Mouse (Mus musculus): ENCODE measurements around the gene Glp2r. TPM values are rescaled to one million over a fixed set of nuclear protein-coding genes. Genes with fewer than 3 reads are reported as not detected.
A peak's percentile ranks its signal among the peaks of the same experiment; 100 is the strongest.

Gene Glp2r
- total and polyA plus RNA-seq, 2 experiments from 2014 or later, result 0.09 TPM; not detected in 1

GRCm38 (mm10) chr11:67649971-67650707, 120.8 kb downstream of the Glp2r start:
- no peak overlapping the region for H3K9ac ChIP-seq (replicated peaks; ENCODE audit: low read length)
- TF ChIP-seq CTCF (IDR thresholded peaks at IDR 0.05; ENCODE audit: low read depth), result no peak
- no peaks in the 10 kb centered on the region for H3K36me3 ChIP-seq (ENCODE audit: insufficient read depth, low read length)
- H3K27me3 ChIP-seq (ENCODE audit: insufficient read depth, low read length), result no peaks in the 10 kb centered on the region
- H3K4me1 ChIP-seq (ENCODE audit: insufficient read depth, low read length), result peaks cover 15% of the 10 kb centered on the region
- no peak overlapping the region for H3K4me3 ChIP-seq (ENCODE audit: low read length)
- no peak overlapping the region for H3K4me2 ChIP-seq (ENCODE audit: low read depth, low read length)
- 41% methylated on average over 10 of the region's 10 CpGs for WGBS
- DNase-seq (ENCODE audit: low spot score), result no peak
- H3K9me3 ChIP-seq (ENCODE audit: low read length), result no peaks in the 10 kb centered on the region
- ATAC-seq, result no peak
- H3K27ac ChIP-seq, result no peak overlapping the region

GRCm38 (mm10) chr11:67648651-67649407, 122.1 kb downstream of the Glp2r start:
- no peak for ATAC-seq
- DNase-seq (ENCODE audit: low spot score), result peak; percentile 42

GRCm38 (mm10) chr11:67647745-67648144, 123.2 kb downstream of the Glp2r start:
- DNase-seq (ENCODE audit: low spot score) (peak; percentile 83), ATAC-seq (peak; percentile 37)
- Histone ChIP-seq H3K4me3 (ENCODE audit: low read length) (no peak overlapping the region), H3K27me3 (ENCODE audit: insufficient read depth, low read length) (no peaks in the 10 kb centered on the region), H3K9ac (replicated peaks; ENCODE audit: low read length) (no peak overlapping the region), H3K36me3 (ENCODE audit: insufficient read depth, low read length) (no peaks in the 10 kb centered on the region), H3K4me1 (ENCODE audit: insufficient read depth, low read length) (0 out of 2 replicates have a peak, but pooled peaks cover 4% of the 10 kb centered on the region), H3K4me2 (ENCODE audit: low read depth, low read length) (no peak overlapping the region), H3K9me3 (ENCODE audit: low read length) (no peaks in the 10 kb centered on the region), H3K27ac (no peak overlapping the region)
- WGBS, result 34% methylated on average over 5 of the region's 5 CpGs
- peak; percentile 98 for TF ChIP-seq CTCF (IDR thresholded peaks at IDR 0.05; ENCODE audit: low read depth)

More at GRCm38 (mm10) chr11:67648651-67649407, 122.1 kb downstream of the Glp2r start:
- Histone ChIP-seq H3K36me3 (ENCODE audit: insufficient read depth, low read length) (no peaks in the 10 kb centered on the region), H3K27ac (no peak overlapping the region), H3K27me3 (ENCODE audit: insufficient read depth, low read length) (no peaks in the 10 kb centered on the region), H3K9ac (replicated peaks; ENCODE audit: low read length) (no peak overlapping the region), H3K4me2 (ENCODE audit: low read depth, low read length) (no peak overlapping the region), H3K4me1 (ENCODE audit: insufficient read depth, low read length) (0 out of 2 replicates have a peak, but pooled peaks cover 9% of the 10 kb centered on the region), H3K9me3 (ENCODE audit: low read length) (no peaks in the 10 kb centered on the region), H3K4me3 (ENCODE audit: low read length) (no peak overlapping the region)
- WGBS, result 63% methylated on average over 11 of the region's 11 CpGs
- TF ChIP-seq CTCF (IDR thresholded peaks at IDR 0.05; ENCODE audit: low read depth), result no peak

GRCm38 (mm10) chr11:67644632-67645149, 126.3 kb downstream of the Glp2r start:
- WGBS, result 77% methylated on average over 6 of the region's 6 CpGs
- no peak overlapping the region for H3K27ac ChIP-seq
- H3K9me3 ChIP-seq (ENCODE audit: low read length), result no peaks in the 10 kb centered on the region
- no peaks in the 10 kb centered on the region for H3K27me3 ChIP-seq (ENCODE audit: insufficient read depth, low read length)
- H3K4me2 ChIP-seq (ENCODE audit: low read depth, low read length), result no peak overlapping the region
- H3K4me3 ChIP-seq (ENCODE audit: low read length), result no peak overlapping the region
- no peaks in the 10 kb centered on the region for H3K4me1 ChIP-seq (ENCODE audit: insufficient read depth, low read length)
- TF ChIP-seq CTCF (IDR thresholded peaks at IDR 0.05; ENCODE audit: low read depth), result no peak
- ATAC-seq (no peak), DNase-seq (ENCODE audit: low spot score) (no peak)
- H3K9ac ChIP-seq (replicated peaks; ENCODE audit: low read length), result no peak overlapping the region
- no peaks in the 10 kb centered on the region for H3K36me3 ChIP-seq (ENCODE audit: insufficient read depth, low read length)

GRCm38 (mm10) chr11:67643465-67643864, 127.5 kb downstream of the Glp2r start:
- TF ChIP-seq CTCF (IDR thresholded peaks at IDR 0.05; ENCODE audit: low read depth), result no peak
- H3K27me3 ChIP-seq (ENCODE audit: insufficient read depth, low read length), result no peaks in the 10 kb centered on the region
- no peak overlapping the region for H3K9ac ChIP-seq (replicated peaks; ENCODE audit: low read length)
- DNase-seq (ENCODE audit: low spot score) (no peak), ATAC-seq (no peak)
- 88% methylated on average over 3 of the region's 3 CpGs for WGBS
- H3K4me2 ChIP-seq (ENCODE audit: low read depth, low read length), result no peak overlapping the region
- no peak overlapping the region for H3K27ac ChIP-seq
- no peaks in the 10 kb centered on the region for H3K4me1 ChIP-seq (ENCODE audit: insufficient read depth, low read length)
- no peaks in the 10 kb centered on the region for H3K36me3 ChIP-seq (ENCODE audit: insufficient read depth, low read length)
- H3K4me3 ChIP-seq (ENCODE audit: low read length), result no peak overlapping the region
- H3K9me3 ChIP-seq (ENCODE audit: low read length), result no peaks in the 10 kb centered on the region

GRCm38 (mm10) chr11:67642835-67643234, 128.1 kb downstream of the Glp2r start:
- TF ChIP-seq CTCF (IDR thresholded peaks at IDR 0.05; ENCODE audit: low read depth), result no peak
- Histone ChIP-seq H3K36me3 (ENCODE audit: insufficient read depth, low read length) (no peaks in the 10 kb centered on the region), H3K4me1 (ENCODE audit: insufficient read depth, low read length) (no peaks in the 10 kb centered on the region), H3K9me3 (ENCODE audit: low read length) (no peaks in the 10 kb centered on the region), H3K9ac (replicated peaks; ENCODE audit: low read length) (no peak overlapping the region), H3K4me2 (ENCODE audit: low read depth, low read length) (no peak overlapping the region), H3K27me3 (ENCODE audit: insufficient read depth, low read length) (no peaks in the 10 kb centered on the region), H3K27ac (no peak overlapping the region), H3K4me3 (ENCODE audit: low read length) (no peak overlapping the region)
- 74% methylated on average over 5 of the region's 5 CpGs for WGBS
- ATAC-seq (no peak), DNase-seq (ENCODE audit: low spot score) (peak; percentile 15)
